Mouse (Mus musculus) yolk sac, embryonic 10.5 days (tissue): ENCODE results near the gene Sdhaf2.
"Not testable (repeated sequence)": the region's sequence is repeated elsewhere in the genome, so short reads cannot be mapped to it uniquely, and the experiment has no call there.

Source experiments
- DNase-seq: peaks from one replicate; pipeline ENCODE4 v3.0.0-alpha.2; 2017; ENCODE audit warnings: low spot score

Gene Sdhaf2

DNA sequence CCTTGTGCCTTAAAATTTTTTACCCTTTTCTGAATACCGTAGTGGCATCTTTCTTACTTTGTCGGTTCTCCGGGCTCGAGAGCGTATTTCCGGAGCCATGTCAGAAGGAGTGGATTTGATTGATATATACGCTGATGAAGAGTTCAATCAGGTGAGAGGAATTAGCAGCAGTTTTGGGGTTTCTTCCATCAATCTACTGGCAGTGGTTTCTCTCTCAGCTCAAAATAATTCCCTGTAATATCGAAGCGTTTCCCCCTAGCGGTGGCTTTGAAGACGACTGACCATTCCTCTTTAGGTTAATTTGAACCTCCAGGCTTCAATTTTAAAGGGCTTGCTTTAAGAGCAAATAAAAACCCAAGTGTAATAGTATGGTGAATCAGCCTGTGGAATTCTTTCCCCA, at the start of gene Sdhaf2:
Gene Sdhaf2 (minus strand): TSS at position 233 of the 400 bp plus-strand sequence.
- no peak for DNase-seq

DNA sequence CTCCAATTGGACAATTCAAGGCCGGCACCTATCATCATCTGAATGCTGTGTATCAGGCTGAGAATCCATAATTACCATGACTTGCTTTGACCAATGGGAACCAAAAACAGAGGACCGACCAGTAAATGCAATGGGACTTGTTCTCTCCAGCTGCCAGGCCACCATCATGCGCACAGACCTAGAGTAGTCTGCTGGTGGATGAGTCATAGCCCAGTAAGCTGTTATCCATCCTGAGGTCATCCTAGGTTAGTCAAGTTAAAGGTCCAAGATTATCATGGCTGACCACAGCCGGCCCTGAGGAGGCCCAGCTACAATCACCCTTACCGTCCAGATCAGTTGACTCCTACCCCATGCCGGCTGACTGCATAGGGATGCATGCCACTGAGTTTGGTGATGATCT, 43.7 kb upstream of the Sdhaf2 start:
- DNase-seq: no peak

DNA sequence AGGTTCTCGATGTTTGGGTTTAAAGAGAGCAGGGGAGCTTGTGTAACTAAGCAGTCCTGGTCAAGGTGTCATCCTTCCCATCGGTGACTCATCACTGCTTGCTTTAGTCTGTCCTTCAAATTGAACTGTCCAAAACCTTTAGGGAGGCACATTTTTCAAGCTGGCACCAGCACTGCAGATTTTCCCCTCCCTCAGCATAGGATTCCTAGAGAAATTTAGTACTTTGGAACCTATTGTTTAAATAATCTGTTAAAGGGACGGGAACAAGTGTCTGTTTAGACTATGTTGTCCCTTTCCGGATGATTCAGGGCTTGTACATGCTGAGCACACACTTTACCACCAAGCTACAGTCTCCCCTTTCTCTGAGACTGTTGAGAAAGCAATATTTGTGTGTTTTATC, 39.3 kb upstream of the Sdhaf2 start:
- DNase-seq: peak; percentile 62

GRCm38 (mm10) chr19:10564278-10564677, 38.3 kb upstream of the Sdhaf2 start:
- no peak for DNase-seq

DNA sequence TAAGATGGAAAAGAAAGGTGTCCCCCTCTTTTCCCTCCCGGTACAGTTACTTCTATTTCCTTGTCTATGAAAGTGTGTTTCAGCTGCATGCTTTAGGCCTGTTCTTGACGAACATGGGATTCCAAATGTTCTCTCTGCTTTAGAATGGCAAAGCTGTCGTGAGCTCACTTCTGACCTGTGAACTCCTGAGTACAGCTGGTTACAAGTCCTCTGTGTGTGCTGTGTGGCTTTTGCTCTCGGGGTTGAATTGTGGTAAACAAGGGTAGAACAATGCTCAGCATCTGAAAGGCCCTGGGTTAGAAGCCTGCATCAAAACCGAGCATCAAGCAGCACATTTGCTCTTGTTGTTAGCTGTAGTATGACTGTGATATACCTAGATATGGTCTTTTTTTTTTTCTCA, 36.4 kb upstream of the Sdhaf2 start:
- no peak for DNase-seq

GRCm38 (mm10) chr19:10561558-10562314, 35.8 kb upstream of the Sdhaf2 start:
- peak; percentile 65 for DNase-seq

- no peak for DNase-seq
Measured at GRCm38 (mm10) chr19:10560108-10560507, 34.2 kb upstream of the Sdhaf2 start.

DNA sequence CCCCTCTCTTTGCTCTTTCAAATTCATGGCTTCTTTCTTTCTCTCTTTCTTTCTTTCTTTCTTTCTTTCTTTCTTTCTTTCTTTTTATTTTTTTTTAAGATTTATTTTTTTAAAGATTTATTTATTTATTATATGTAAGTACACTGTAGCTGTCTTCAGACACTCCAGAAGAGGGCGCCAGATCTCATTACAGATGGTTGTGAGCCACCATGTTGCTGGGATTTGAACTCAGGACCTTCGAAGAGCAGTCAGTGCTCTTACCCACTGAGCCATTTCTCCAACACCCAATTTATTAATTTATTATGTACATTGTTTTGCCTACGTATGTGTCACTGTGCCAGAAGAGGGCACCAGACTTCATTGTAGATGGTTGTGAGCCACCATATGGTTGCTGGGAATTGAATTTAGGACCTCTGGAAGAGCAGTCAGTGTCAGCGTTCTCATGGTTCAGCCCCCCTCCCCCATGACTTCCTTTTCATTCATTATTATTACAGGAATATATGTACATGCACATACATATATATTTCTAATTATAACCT, 32.0 kb upstream of the Sdhaf2 start:
- DNase-seq: not testable (repeated sequence)

DNA sequence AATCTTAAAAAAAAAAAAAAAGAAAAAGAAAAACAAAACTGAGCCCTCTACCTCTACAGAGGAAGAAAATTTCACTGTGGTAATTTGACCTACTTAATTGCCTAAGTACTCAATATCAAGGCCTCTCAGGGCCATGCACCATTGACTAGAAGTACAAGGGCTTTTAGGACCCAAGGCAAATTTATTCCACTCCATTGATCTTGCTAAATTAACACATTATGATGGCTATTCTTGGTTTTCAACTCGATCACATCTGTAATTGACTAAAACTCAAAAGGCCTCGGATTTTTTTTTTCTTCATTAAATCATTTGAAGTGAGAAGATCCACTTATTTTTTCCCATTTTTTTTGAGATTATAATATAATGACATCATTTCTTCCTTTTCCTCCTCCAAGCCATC, 31.5 kb upstream of the Sdhaf2 start:
- DNase-seq: no peak

DNA sequence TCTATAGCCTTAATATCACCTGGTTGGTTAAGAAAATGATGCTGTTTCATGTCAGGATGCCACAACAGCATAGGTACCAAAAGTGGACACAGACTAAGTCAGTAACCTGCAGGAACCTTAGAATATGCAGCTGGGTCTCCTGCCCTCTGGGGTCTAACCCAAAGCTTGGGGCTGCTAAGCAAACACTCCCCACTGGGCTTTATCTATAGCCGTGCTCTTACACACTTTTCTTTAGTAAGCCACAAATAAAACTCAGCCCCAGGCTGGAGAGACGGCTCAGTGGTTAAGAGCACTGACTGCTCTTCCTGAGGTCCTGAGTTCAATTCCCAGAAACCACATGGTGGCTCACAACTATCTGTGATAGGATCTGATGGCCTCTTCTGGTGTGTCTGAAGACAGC, 31.1 kb upstream of the Sdhaf2 start:
- DNase-seq: no peak

- peak; percentile 85 for DNase-seq
Measured at GRCm38 (mm10) chr19:10555624-10556510, 29.9 kb upstream of the Sdhaf2 start, which contains the start of gene Tmem216. Tmem216 (minus strand) TSS chr19:10556238.

GRCm38 (mm10) chr19:10539454-10539853, 13.5 kb upstream of the Sdhaf2 start:
- DNase-seq: no peak

DNA sequence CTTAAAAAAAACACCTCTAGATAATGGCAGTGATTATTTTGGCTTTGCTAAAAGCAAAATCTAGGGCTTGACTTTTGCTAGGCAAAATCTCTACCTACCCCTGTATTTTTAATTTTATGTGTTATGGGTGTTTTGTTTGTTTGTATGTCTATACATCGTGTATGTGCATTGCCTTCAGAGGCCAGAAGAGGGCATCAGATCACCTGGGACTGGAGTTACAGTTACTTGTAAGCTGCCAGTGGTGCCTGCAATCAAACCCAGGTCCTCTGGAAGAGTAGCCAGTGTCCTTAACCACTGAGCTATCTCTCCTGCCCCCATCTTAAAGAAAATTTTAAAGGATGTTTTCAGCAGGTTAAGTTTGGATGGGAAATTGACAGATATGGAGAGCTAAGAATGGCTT, 4.1 kb upstream of the Sdhaf2 start:
- DNase-seq: no peak

- peak; percentile 96 for DNase-seq
Measured at GRCm38 (mm10) chr19:10525106-10525901, 638 bp downstream of the Sdhaf2 start, which contains the start of gene Cpsf7. Cpsf7 (plus strand) TSS chr19:10525266.

DNA sequence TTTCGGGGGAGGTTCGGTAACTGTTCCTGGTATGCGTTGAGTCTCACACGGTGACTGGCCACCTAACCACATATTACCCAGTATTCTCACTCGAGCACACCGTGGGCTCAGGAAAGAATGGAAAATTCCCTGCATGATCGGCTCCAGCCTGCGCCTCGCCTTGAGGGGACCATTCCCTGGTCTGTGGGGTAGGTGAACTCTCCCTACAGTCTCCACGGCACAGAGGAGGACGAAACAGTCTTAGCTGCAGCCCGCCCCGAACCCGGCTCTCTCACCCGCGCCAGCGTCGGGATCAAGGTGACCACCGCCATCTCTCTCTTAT, 1.2 kb downstream of the Sdhaf2 start:
- DNase-seq: no peak

GRCm38 (mm10) chr19:10523483-10524080, 2.4 kb downstream of the Sdhaf2 start:
- DNase-seq: no peak

DNA sequence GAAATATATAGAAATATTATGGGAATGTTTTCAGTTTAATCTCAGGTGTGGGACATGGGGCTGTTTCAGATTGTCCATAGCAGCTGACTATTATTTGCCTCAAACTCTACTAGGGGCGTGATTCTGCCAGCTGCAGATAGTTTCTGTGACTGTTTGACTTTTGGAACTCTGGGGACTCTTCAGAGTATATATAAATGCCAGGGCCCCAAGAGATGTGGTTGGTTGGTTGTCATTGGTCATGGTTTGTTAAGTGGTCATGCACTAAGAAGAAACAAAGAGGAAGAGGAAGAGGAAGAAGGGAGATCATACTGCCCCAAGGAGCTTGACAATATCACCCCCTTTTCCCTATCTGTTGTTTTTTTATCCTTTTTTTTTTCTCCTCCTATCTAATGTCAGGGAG, 4.0 kb downstream of the Sdhaf2 start:
- DNase-seq: no peak

GRCm38 (mm10) chr19:10520355-10520754, 5.6 kb downstream of the Sdhaf2 start:
- DNase-seq: no peak

GRCm38 (mm10) chr19:10510759-10511330, 15.1 kb downstream of the Sdhaf2 start:
- no peak for DNase-seq

- peak; percentile 65 for DNase-seq
Measured at GRCm38 (mm10) chr19:10502571-10502970, 23.4 kb downstream of the Sdhaf2 start.

DNA sequence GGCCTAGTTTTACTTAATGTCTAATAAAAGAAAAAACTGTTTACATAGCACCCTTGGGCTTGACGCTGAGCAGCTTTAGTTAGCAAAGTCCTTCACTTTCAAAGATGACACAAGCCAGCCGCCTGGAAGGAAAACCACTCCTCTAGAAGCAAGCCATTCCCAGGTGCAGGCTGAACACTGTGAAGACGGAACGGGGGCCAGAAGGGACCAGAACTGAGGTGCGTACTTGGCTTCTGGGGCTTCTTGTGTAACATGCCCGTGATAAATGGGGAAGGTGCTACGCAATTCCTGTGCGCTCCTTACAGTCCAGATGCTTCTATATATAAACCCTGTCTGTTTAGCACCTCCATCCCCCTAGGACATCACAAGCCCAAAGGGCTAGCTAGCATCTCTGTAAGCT, 25.4 kb downstream of the Sdhaf2 start:
- no peak for DNase-seq
